Mouse (Mus musculus): ENCODE results near the gene Tspan31. TPM values are rescaled to one million over a fixed set of nuclear protein-coding genes. Genes with fewer than 3 reads are reported as not detected.
A peak's percentile ranks its signal among the peaks of the same experiment; 100 is the strongest.
"Not testable (repeated sequence)": the region's sequence is repeated elsewhere in the genome, so short reads cannot be mapped to it uniquely, and the experiment has no call there.

The Tspan31 gene
- polyA plus RNA-seq, 1 experiment from 2014 or later = 96.5 TPM

GRCm38 (mm10) chr10:127072969-127073368, 2.9 kb upstream of the Tspan31 start:
- 78% methylated on average over 2 of the region's 2 CpGs for WGBS
- DNase-seq (ENCODE audit: low spot score); H3K27me3 ChIP-seq (ENCODE audit: control insufficient read depth, insufficient read depth, low read length); H3K27ac ChIP-seq (ENCODE audit: low read depth, low read length); H3K9me3 ChIP-seq (ENCODE audit: control insufficient read depth, low read length); ATAC-seq (ENCODE audit: insufficient read depth, low FRiP score, low TSS enrichment); H3K36me3 ChIP-seq (ENCODE audit: control insufficient read depth, insufficient read depth, low read length); H3K9ac ChIP-seq (ENCODE audit: low read length); H3K4me3 ChIP-seq (ENCODE audit: low read depth, low read length); H3K4me2 ChIP-seq (ENCODE audit: low read depth): not testable (repeated sequence)
- H3K4me1 ChIP-seq (ENCODE audit: control insufficient read depth, insufficient read depth, low read length) = peaks cover 18% of the 10 kb centered on the region

GRCm38 (mm10) chr10:127072270-127072669, 2.2 kb upstream of the Tspan31 start:
- peaks cover 16% of the 10 kb centered on the region; the same call in 1 of the 2 replicates for H3K4me1 ChIP-seq (ENCODE audit: control insufficient read depth, insufficient read depth, low read length)
- peaks cover 11% of the 10 kb centered on the region for H3K36me3 ChIP-seq (ENCODE audit: control insufficient read depth, insufficient read depth, low read length)
- 85% methylated on average over 4 of the region's 4 CpGs for WGBS
- not testable (repeated sequence) for H3K27ac ChIP-seq (ENCODE audit: low read depth, low read length); H3K4me2 ChIP-seq (ENCODE audit: low read depth); H3K9me3 ChIP-seq (ENCODE audit: control insufficient read depth, low read length); H3K9ac ChIP-seq (ENCODE audit: low read length); DNase-seq (ENCODE audit: low spot score); ATAC-seq (ENCODE audit: insufficient read depth, low FRiP score, low TSS enrichment); H3K27me3 ChIP-seq (ENCODE audit: control insufficient read depth, insufficient read depth, low read length); H3K4me3 ChIP-seq (ENCODE audit: low read depth, low read length)

- no peak for DNase-seq (ENCODE audit: low spot score)
- Histone ChIP-seq H3K9ac (ENCODE audit: low read length) (no peak overlapping the region; the same call in 1 of the 2 replicates), H3K4me3 (ENCODE audit: low read depth, low read length) (peak overlapping the region; percentile 63), H3K4me1 (ENCODE audit: control insufficient read depth, insufficient read depth, low read length) (peaks cover 16% of the 10 kb centered on the region; the same call in 1 of the 2 replicates), H3K4me2 (ENCODE audit: low read depth) (peak overlapping the region; percentile 88), H3K36me3 (ENCODE audit: control insufficient read depth, insufficient read depth, low read length) (peaks cover 21% of the 10 kb centered on the region), H3K27me3 (ENCODE audit: control insufficient read depth, insufficient read depth, low read length) (no peaks in the 10 kb centered on the region), H3K9me3 (ENCODE audit: control insufficient read depth, low read length) (no peaks in the 10 kb centered on the region), H3K27ac (ENCODE audit: low read depth, low read length) (no peak overlapping the region)
- 78% methylated on average over 9 of the region's 9 CpGs for WGBS
- ATAC-seq (ENCODE audit: insufficient read depth, low FRiP score, low TSS enrichment) = no peak
Observed at GRCm38 (mm10) chr10:127071203-127071602, 1.1 kb upstream of the Tspan31 start.

- DNase-seq (ENCODE audit: low spot score) = peak; percentile 29
- Histone ChIP-seq H3K36me3 (ENCODE audit: control insufficient read depth, insufficient read depth, low read length) (peaks cover 35% of the 10 kb centered on the region), H3K9ac (ENCODE audit: low read length) (peak overlapping the region; percentile 77), H3K9me3 (ENCODE audit: control insufficient read depth, low read length) (no peaks in the 10 kb centered on the region), H3K4me3 (ENCODE audit: low read depth, low read length) (peak overlapping the region; percentile 63), H3K4me1 (ENCODE audit: control insufficient read depth, insufficient read depth, low read length) (peaks cover 16% of the 10 kb centered on the region; the same call in 1 of the 2 replicates), H3K4me2 (ENCODE audit: low read depth) (peak overlapping the region; percentile 88), H3K27me3 (ENCODE audit: control insufficient read depth, insufficient read depth, low read length) (no peaks in the 10 kb centered on the region), H3K27ac (ENCODE audit: low read depth, low read length) (peak overlapping the region; percentile 63)
- peak; percentile 70 for ATAC-seq (ENCODE audit: insufficient read depth, low FRiP score, low TSS enrichment)
- 9% methylated on average over 30 of the region's 30 CpGs for WGBS
Observed at GRCm38 (mm10) chr10:127069281-127070189, 529 bp downstream of the Tspan31 start.

- ATAC-seq (ENCODE audit: insufficient read depth, low FRiP score, low TSS enrichment) (no peak), DNase-seq (ENCODE audit: low spot score) (no peak)
- H3K4me1 ChIP-seq (ENCODE audit: control insufficient read depth, insufficient read depth, low read length) = peaks cover 16% of the 10 kb centered on the region; the same call in 1 of the 2 replicates
- peak overlapping the region; percentile 77; the same call in 1 of the 2 replicates for H3K9ac ChIP-seq (ENCODE audit: low read length)
- H3K9me3 ChIP-seq (ENCODE audit: control insufficient read depth, low read length) = no peaks in the 10 kb centered on the region
- peaks cover 35% of the 10 kb centered on the region for H3K36me3 ChIP-seq (ENCODE audit: control insufficient read depth, insufficient read depth, low read length)
- WGBS = 87% methylated on average over 9 of the region's 9 CpGs
- peak overlapping the region; percentile 63; the same call in 1 of the 2 replicates for H3K27ac ChIP-seq (ENCODE audit: low read depth, low read length)
- peak overlapping the region; percentile 88 for H3K4me2 ChIP-seq (ENCODE audit: low read depth)
- peak overlapping the region; percentile 63 for H3K4me3 ChIP-seq (ENCODE audit: low read depth, low read length)
- H3K27me3 ChIP-seq (ENCODE audit: control insufficient read depth, insufficient read depth, low read length) = no peaks in the 10 kb centered on the region
Observed at GRCm38 (mm10) chr10:127068360-127069038, 1.6 kb downstream of the Tspan31 start.

GRCm38 (mm10) chr10:127066519-127067018, 3.5 kb downstream of the Tspan31 start:
- no peaks in the 10 kb centered on the region for H3K27me3 ChIP-seq (ENCODE audit: control insufficient read depth, insufficient read depth, low read length)
- WGBS = 93% methylated on average over 14 of the region's 14 CpGs
- no peaks in the 10 kb centered on the region for H3K9me3 ChIP-seq (ENCODE audit: control insufficient read depth, low read length)
- peaks cover 35% of the 10 kb centered on the region for H3K36me3 ChIP-seq (ENCODE audit: control insufficient read depth, insufficient read depth, low read length)
- H3K4me2 ChIP-seq (ENCODE audit: low read depth) = no peak overlapping the region
- H3K9ac ChIP-seq (ENCODE audit: low read length) = no peak overlapping the region
- H3K27ac ChIP-seq (ENCODE audit: low read depth, low read length) = no peak overlapping the region
- H3K4me3 ChIP-seq (ENCODE audit: low read depth, low read length) = no peak overlapping the region
- DNase-seq (ENCODE audit: low spot score) (no peak), ATAC-seq (ENCODE audit: insufficient read depth, low FRiP score, low TSS enrichment) (no peak)
- H3K4me1 ChIP-seq (ENCODE audit: control insufficient read depth, insufficient read depth, low read length) = peaks cover 18% of the 10 kb centered on the region; the same call in 1 of the 2 replicates

- peaks cover 35% of the 10 kb centered on the region for H3K36me3 ChIP-seq (ENCODE audit: control insufficient read depth, insufficient read depth, low read length)
- no peak overlapping the region for H3K4me3 ChIP-seq (ENCODE audit: low read depth, low read length)
- no peak overlapping the region for H3K4me2 ChIP-seq (ENCODE audit: low read depth)
- H3K9ac ChIP-seq (ENCODE audit: low read length) = no peak overlapping the region
- no peaks in the 10 kb centered on the region for H3K27me3 ChIP-seq (ENCODE audit: control insufficient read depth, insufficient read depth, low read length)
- H3K4me1 ChIP-seq (ENCODE audit: control insufficient read depth, insufficient read depth, low read length) = peaks cover 13% of the 10 kb centered on the region; the same call in 1 of the 2 replicates
- 92% methylated on average over 9 of the region's 9 CpGs for WGBS
- DNase-seq (ENCODE audit: low spot score) (no peak), ATAC-seq (ENCODE audit: insufficient read depth, low FRiP score, low TSS enrichment) (no peak)
- no peak overlapping the region for H3K27ac ChIP-seq (ENCODE audit: low read depth, low read length)
- no peaks in the 10 kb centered on the region for H3K9me3 ChIP-seq (ENCODE audit: control insufficient read depth, low read length)
Observed at GRCm38 (mm10) chr10:127065981-127066380, 4.1 kb downstream of the Tspan31 start.
